Mouse (Mus musculus): ENCODE results near the gene Cib2.

DNA sequence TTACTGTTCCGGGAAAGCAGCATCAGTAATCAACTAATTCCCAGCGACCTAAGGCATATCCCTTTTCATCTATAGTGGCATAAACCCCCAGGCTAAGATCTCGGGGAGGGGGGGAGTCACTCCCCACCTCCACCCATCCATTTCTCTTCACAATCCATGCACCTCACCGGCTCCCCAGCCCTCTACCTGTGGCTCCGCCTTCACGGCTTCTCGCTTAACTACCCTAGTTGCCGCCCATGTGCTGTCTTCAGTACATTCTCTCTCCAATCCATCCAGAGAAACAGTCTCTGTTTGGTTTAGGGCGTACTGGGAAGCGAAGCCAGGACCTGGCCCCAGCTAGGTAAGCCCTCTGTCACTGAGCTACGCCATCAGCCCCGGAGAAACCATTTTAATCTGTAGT, 57.1 kb downstream of the Cib2 start:
- TF ChIP-seq POLR2A (IDR thresholded peaks at IDR 0.05; ENCODE audit: insufficient read depth, low read depth, low read length) (no peak), CTCF (IDR thresholded peaks at IDR 0.05) (no peak), EP300 (IDR thresholded peaks at IDR 0.05; ENCODE audit: insufficient read depth, low read depth, low read length) (no peak)

Measured in heart, adult 2 months (tissue).